Mouse (Mus musculus): ENCODE data around the gene Baz2b. TPM values are rescaled to one million over a fixed set of nuclear protein-coding genes. Genes with fewer than 3 reads are reported as not detected.

Baz2b gene
- polyA plus RNA-seq, 1 experiment from 2014 or later = 56.5 TPM

DNA sequence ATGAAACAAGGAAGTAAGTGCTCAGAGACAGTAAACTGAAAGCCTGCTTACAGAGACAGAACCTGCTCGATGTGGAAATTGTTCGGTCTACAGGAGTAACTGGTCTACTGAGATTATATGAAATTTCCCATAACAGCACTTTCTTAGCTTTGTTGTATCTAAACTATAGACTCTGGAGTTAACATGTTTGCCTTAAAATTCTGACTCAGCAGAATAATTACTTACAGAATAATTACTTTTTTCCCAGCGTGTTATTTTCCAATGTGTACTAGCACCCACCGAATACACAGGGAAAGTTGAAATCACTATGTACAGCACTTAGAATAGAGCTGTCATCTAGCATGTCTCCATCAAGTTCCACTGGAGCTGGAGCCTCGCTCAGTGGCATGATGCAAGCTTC, 233.0 kb downstream of the Baz2b start:
- 93% methylated on average over 5 of the region's 5 CpGs for WGBS

GRCm38 (mm10) chr2:59975772-59976171, 233.9 kb downstream of the Baz2b start:
- Histone ChIP-seq H3K27ac (replicated peaks; ENCODE audit: low read depth, low read length) (no peak overlapping the region), H3K4me1 (ENCODE audit: control insufficient read depth, insufficient read depth, low read length) (no peaks in the 10 kb centered on the region), H3K36me3 (replicated peaks; ENCODE audit: control insufficient read depth, insufficient read depth, low read depth, low read length) (no peaks in the 10 kb centered on the region; the same call in 1 of the 2 replicates), H3K4me3 (ENCODE audit: low read depth, low read length) (no peak overlapping the region), H3K27me3 (ENCODE audit: control insufficient read depth, insufficient read depth, low read length) (no peaks in the 10 kb centered on the region), H3K9me3 (replicated peaks; ENCODE audit: control insufficient read depth, low read length) (no peaks in the 10 kb centered on the region), H3K4me2 (ENCODE audit: low read depth, low read length) (no peak overlapping the region), H3K9ac (replicated peaks; ENCODE audit: low read length) (no peak overlapping the region)
- ATAC-seq (replicated peaks; ENCODE audit: insufficient number of reproducible peaks, low FRiP score, low TSS enrichment, low read depth) (no peak), DNase-seq (ENCODE audit: low spot score) (no peak)
- 91% methylated on average over 6 of the region's 6 CpGs for whole genome bisulfite sequencing

More for the DNA sequence above, 233.0 kb downstream of the Baz2b start:
- Histone ChIP-seq H3K9me3 (replicated peaks; ENCODE audit: control insufficient read depth, low read length) (no peaks in the 10 kb centered on the region), H3K9ac (replicated peaks; ENCODE audit: low read length) (no peak overlapping the region), H3K27ac (replicated peaks; ENCODE audit: low read depth, low read length) (no peak overlapping the region), H3K4me3 (ENCODE audit: low read depth, low read length) (no peak overlapping the region), H3K36me3 (replicated peaks; ENCODE audit: control insufficient read depth, insufficient read depth, low read depth, low read length) (no peaks in the 10 kb centered on the region; the same call in 1 of the 2 replicates), H3K4me2 (ENCODE audit: low read depth, low read length) (no peak overlapping the region), H3K27me3 (ENCODE audit: control insufficient read depth, insufficient read depth, low read length) (no peaks in the 10 kb centered on the region), H3K4me1 (ENCODE audit: control insufficient read depth, insufficient read depth, low read length) (no peaks in the 10 kb centered on the region)
- DNase-seq (ENCODE audit: low spot score) = no peak
- ATAC-seq (replicated peaks; ENCODE audit: insufficient number of reproducible peaks, low FRiP score, low TSS enrichment, low read depth) = no peak

DNA sequence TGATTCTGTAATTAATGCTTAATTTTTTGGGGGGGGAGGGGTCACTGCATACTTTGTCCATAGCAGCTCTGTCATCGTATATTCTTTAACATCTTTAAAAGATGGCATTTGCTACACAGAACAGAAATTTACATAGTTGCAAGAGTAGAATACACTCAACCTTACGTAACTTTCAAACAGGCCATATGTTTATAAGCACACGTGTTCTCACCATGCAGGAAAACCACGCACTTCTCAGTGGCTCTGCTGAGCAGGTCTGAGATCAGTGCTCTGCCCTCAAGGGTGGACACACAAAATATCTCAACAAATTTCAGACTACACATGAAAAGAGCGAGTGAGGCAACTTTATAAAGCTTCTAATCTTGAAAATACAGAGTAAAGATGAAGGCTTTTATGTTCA, 235.7 kb downstream of the Baz2b start:
- H3K36me3 ChIP-seq (replicated peaks; ENCODE audit: control insufficient read depth, insufficient read depth, low read depth, low read length) = no peaks in the 10 kb centered on the region; the same call in 1 of the 2 replicates

GRCm38 (mm10) chr2:59973104-59973641, 236.5 kb downstream of the Baz2b start:
- WGBS = 90% methylated on average over 4 of the region's 4 CpGs
- no peak overlapping the region for H3K9ac ChIP-seq (replicated peaks; ENCODE audit: low read length)
- no peaks in the 10 kb centered on the region for H3K4me1 ChIP-seq (ENCODE audit: control insufficient read depth, insufficient read depth, low read length)
- no peak overlapping the region for H3K27ac ChIP-seq (replicated peaks; ENCODE audit: low read depth, low read length)
- H3K36me3 ChIP-seq (replicated peaks; ENCODE audit: control insufficient read depth, insufficient read depth, low read depth, low read length) = no peaks in the 10 kb centered on the region; the same call in 1 of the 2 replicates
- no peak for ATAC-seq (replicated peaks; ENCODE audit: insufficient number of reproducible peaks, low FRiP score, low TSS enrichment, low read depth)
- no peaks in the 10 kb centered on the region for H3K9me3 ChIP-seq (replicated peaks; ENCODE audit: control insufficient read depth, low read length)
- no peak overlapping the region for H3K4me3 ChIP-seq (ENCODE audit: low read depth, low read length)
- H3K4me2 ChIP-seq (ENCODE audit: low read depth, low read length) = no peak overlapping the region
- H3K27me3 ChIP-seq (ENCODE audit: control insufficient read depth, insufficient read depth, low read length) = no peaks in the 10 kb centered on the region
- DNase-seq (ENCODE audit: low spot score) = no peak

More for the DNA sequence above, 235.7 kb downstream of the Baz2b start:
- WGBS = 94% methylated on average over 5 of the region's 5 CpGs
- no peak for DNase-seq (ENCODE audit: low spot score)
- no peak overlapping the region for H3K4me3 ChIP-seq (ENCODE audit: low read depth, low read length)
- no peak overlapping the region for H3K27ac ChIP-seq (replicated peaks; ENCODE audit: low read depth, low read length)
- no peaks in the 10 kb centered on the region for H3K4me1 ChIP-seq (ENCODE audit: control insufficient read depth, insufficient read depth, low read length)
- H3K4me2 ChIP-seq (ENCODE audit: low read depth, low read length) = no peak overlapping the region
- ATAC-seq (replicated peaks; ENCODE audit: insufficient number of reproducible peaks, low FRiP score, low TSS enrichment, low read depth) = no peak
- no peak overlapping the region for H3K9ac ChIP-seq (replicated peaks; ENCODE audit: low read length)
- H3K9me3 ChIP-seq (replicated peaks; ENCODE audit: control insufficient read depth, low read length) = no peaks in the 10 kb centered on the region
- no peaks in the 10 kb centered on the region for H3K27me3 ChIP-seq (ENCODE audit: control insufficient read depth, insufficient read depth, low read length)

DNA sequence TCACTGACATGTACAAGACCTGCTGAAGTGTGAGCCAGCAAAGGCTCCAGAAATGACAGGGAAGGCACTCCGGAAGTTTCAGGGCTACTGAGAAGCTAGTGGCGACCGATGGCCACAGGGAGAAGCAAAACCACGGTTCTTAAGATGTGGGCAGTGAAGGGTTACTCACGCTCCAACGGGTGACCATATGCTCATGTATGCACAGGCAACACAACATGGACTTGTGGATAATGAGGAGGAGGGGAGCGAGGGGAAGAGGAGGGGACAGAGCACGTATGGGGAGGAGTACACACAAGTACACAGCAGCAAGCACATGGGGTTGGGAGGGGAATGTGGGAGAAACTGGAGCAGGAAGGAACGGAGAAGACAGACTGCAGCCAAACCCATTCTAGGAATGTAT, 239.1 kb downstream of the Baz2b start:
- Histone ChIP-seq H3K27me3 (ENCODE audit: control insufficient read depth, insufficient read depth, low read length) (no peaks in the 10 kb centered on the region), H3K4me2 (ENCODE audit: low read depth, low read length) (no peak overlapping the region), H3K9ac (replicated peaks; ENCODE audit: low read length) (no peak overlapping the region), H3K4me1 (ENCODE audit: control insufficient read depth, insufficient read depth, low read length) (no peaks in the 10 kb centered on the region), H3K36me3 (replicated peaks; ENCODE audit: control insufficient read depth, insufficient read depth, low read depth, low read length) (no peaks in the 10 kb centered on the region), H3K27ac (replicated peaks; ENCODE audit: low read depth, low read length) (no peak overlapping the region), H3K9me3 (replicated peaks; ENCODE audit: control insufficient read depth, low read length) (no peaks in the 10 kb centered on the region), H3K4me3 (ENCODE audit: low read depth, low read length) (no peak overlapping the region)
- no peak for ATAC-seq (replicated peaks; ENCODE audit: insufficient number of reproducible peaks, low FRiP score, low TSS enrichment, low read depth)
- 83% methylated on average over 9 of the region's 9 CpGs for WGBS
- no peak for DNase-seq (ENCODE audit: low spot score)

DNA sequence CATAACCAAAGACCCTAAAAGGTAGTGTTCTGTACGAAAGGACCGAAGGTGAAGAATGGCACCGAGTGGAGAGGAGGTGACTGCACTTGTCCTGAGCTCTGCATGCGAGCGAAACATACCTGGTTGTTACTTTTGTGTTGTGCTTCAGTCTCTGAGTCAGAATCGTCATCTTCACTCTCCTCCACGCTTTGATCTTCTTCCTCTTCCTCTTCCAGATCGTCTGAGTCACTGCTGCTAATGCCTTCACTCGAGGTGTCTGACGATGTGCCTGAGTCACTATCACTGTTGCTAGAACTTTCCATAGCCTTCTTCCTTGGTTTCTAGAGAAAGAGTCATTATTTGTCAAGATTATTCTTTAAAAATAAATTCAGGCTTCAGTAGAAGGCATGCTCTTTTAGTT, 240.5 kb downstream of the Baz2b start:
- no peak for DNase-seq (ENCODE audit: low spot score)
- H3K27me3 ChIP-seq (ENCODE audit: control insufficient read depth, insufficient read depth, low read length) = no peaks in the 10 kb centered on the region
- H3K4me2 ChIP-seq (ENCODE audit: low read depth, low read length) = no peak overlapping the region
- no peak for ATAC-seq (replicated peaks; ENCODE audit: insufficient number of reproducible peaks, low FRiP score, low TSS enrichment, low read depth)
- 94% methylated on average over 10 of the region's 10 CpGs for WGBS
- H3K4me3 ChIP-seq (ENCODE audit: low read depth, low read length) = no peak overlapping the region
- no peak overlapping the region for H3K9ac ChIP-seq (replicated peaks; ENCODE audit: low read length)
- H3K9me3 ChIP-seq (replicated peaks; ENCODE audit: control insufficient read depth, low read length) = no peaks in the 10 kb centered on the region
- H3K36me3 ChIP-seq (replicated peaks; ENCODE audit: control insufficient read depth, insufficient read depth, low read depth, low read length) = no peaks in the 10 kb centered on the region
- no peaks in the 10 kb centered on the region for H3K4me1 ChIP-seq (ENCODE audit: control insufficient read depth, insufficient read depth, low read length)
- H3K27ac ChIP-seq (replicated peaks; ENCODE audit: low read depth, low read length) = no peak overlapping the region

- no peaks in the 10 kb centered on the region for H3K4me1 ChIP-seq (ENCODE audit: control insufficient read depth, insufficient read depth, low read length)
- no peak overlapping the region for H3K4me3 ChIP-seq (ENCODE audit: low read depth, low read length)
- WGBS = 90% methylated on average over 7 of the region's 7 CpGs
- ATAC-seq (replicated peaks; ENCODE audit: insufficient number of reproducible peaks, low FRiP score, low TSS enrichment, low read depth) = no peak
- H3K9me3 ChIP-seq (replicated peaks; ENCODE audit: control insufficient read depth, low read length) = no peaks in the 10 kb centered on the region
- DNase-seq (ENCODE audit: low spot score) = no peak
- no peak overlapping the region for H3K9ac ChIP-seq (replicated peaks; ENCODE audit: low read length)
- no peaks in the 10 kb centered on the region for H3K27me3 ChIP-seq (ENCODE audit: control insufficient read depth, insufficient read depth, low read length)
- no peak overlapping the region for H3K4me2 ChIP-seq (ENCODE audit: low read depth, low read length)
- H3K27ac ChIP-seq (replicated peaks; ENCODE audit: low read depth, low read length) = no peak overlapping the region
- H3K36me3 ChIP-seq (replicated peaks; ENCODE audit: control insufficient read depth, insufficient read depth, low read depth, low read length) = no peaks in the 10 kb centered on the region
These were observed 241.0 kb downstream of the Baz2b start for GRCm38 (mm10) chr2:59968593-59968992.

GRCm38 (mm10) chr2:59966454-59966853, 243.2 kb downstream of the Baz2b start:
- DNase-seq (ENCODE audit: low spot score) (no peak), ATAC-seq (replicated peaks; ENCODE audit: insufficient number of reproducible peaks, low FRiP score, low TSS enrichment, low read depth) (no peak)
- Histone ChIP-seq H3K27ac (replicated peaks; ENCODE audit: low read depth, low read length) (no peak overlapping the region), H3K4me1 (ENCODE audit: control insufficient read depth, insufficient read depth, low read length) (no peaks in the 10 kb centered on the region), H3K4me2 (ENCODE audit: low read depth, low read length) (no peak overlapping the region), H3K36me3 (replicated peaks; ENCODE audit: control insufficient read depth, insufficient read depth, low read depth, low read length) (no peaks in the 10 kb centered on the region), H3K9ac (replicated peaks; ENCODE audit: low read length) (no peak overlapping the region), H3K9me3 (replicated peaks; ENCODE audit: control insufficient read depth, low read length) (no peaks in the 10 kb centered on the region), H3K27me3 (ENCODE audit: control insufficient read depth, insufficient read depth, low read length) (no peaks in the 10 kb centered on the region), H3K4me3 (ENCODE audit: low read depth, low read length) (no peak overlapping the region)
- 89% methylated on average over 6 of the region's 6 CpGs for WGBS

All from embryonic facial prominence, embryonic 11.5 days (tissue).